Mouse (Mus musculus): ENCODE results near the gene Gm20906. TPM values are rescaled to one million over a fixed set of nuclear protein-coding genes. Genes with fewer than 3 reads are reported as not detected.
"Not testable (repeated sequence)": the region's sequence is repeated elsewhere in the genome, so short reads cannot be mapped to it uniquely, and the experiment has no call there.

Gene Gm20906
- total RNA-seq (2022): not detected

DNA sequence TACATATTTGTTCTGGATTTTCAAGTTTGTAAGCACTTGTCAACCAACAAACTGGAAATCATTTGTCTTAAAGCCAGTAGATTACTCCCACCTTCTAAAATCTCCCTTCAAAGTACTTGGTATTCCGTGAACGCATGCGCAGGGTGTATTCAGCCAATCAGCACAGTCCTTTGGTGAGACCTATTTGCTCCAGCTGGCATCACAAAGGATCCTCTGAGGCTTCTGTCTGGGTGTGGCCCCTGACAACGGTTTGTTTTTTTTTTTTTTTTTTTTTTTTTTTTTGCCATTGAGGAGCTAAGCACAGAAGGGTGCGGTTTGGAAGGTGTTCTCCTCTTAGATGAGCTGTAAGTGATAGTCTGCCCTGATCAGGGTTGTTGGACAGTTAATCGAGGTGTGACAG lies at the start of gene Gm20906:
TSS of gene Gm20906 (plus strand) at position 301 of the 400 bp plus-strand sequence.
- DNase-seq (ENCODE audit: low spot score in 2 of 2): not testable (repeated sequence)
